Mouse (Mus musculus): ENCODE measurements around the gene Faah. TPM values are rescaled to one million over a fixed set of nuclear protein-coding genes. Genes with fewer than 3 reads are reported as not detected.

Faah gene
- polyA plus RNA-seq, 1 experiment from 2014 or later, result 7.0 TPM

GRCm38 (mm10) chr4:115935835-115936581 lies 81.7 kb downstream of the Faah start:
- no peak for ATAC-seq
- Histone ChIP-seq H3K4me2 (ENCODE audit: low read length) (no peak overlapping the region), H3K9me3 (replicated peaks; ENCODE audit: control insufficient read depth, low read length) (no peaks in the 10 kb centered on the region), H3K9ac (ENCODE audit: low read length) (no peak overlapping the region), H3K36me3 (ENCODE audit: control insufficient read depth, insufficient read depth, low read length) (no peaks in the 10 kb centered on the region), H3K4me3 (ENCODE audit: low read depth, low read length) (no peak overlapping the region), H3K27ac (ENCODE audit: low read depth, low read length) (no peak overlapping the region), H3K27me3 (replicated peaks; ENCODE audit: control insufficient read depth, insufficient read depth, low read length) (peaks cover 94% of the 10 kb centered on the region), H3K4me1 (ENCODE audit: control insufficient read depth, insufficient read depth, low read length) (no peaks in the 10 kb centered on the region)
- no peak for DNase-seq (ENCODE audit: low spot score)
- under 1% methylated on average over 36 of the region's 36 CpGs for WGBS

- ATAC-seq (no peak), DNase-seq (ENCODE audit: low spot score) (no peak)
- no peak overlapping the region for H3K4me3 ChIP-seq (ENCODE audit: low read depth, low read length)
- peaks cover 81% of the 10 kb centered on the region for H3K27me3 ChIP-seq (replicated peaks; ENCODE audit: control insufficient read depth, insufficient read depth, low read length)
- no peaks in the 10 kb centered on the region for H3K9me3 ChIP-seq (replicated peaks; ENCODE audit: control insufficient read depth, low read length)
- no peak overlapping the region for H3K4me2 ChIP-seq (ENCODE audit: low read length)
- no peaks in the 10 kb centered on the region for H3K4me1 ChIP-seq (ENCODE audit: control insufficient read depth, insufficient read depth, low read length)
- H3K9ac ChIP-seq (ENCODE audit: low read length), result no peak overlapping the region
- whole genome bisulfite sequencing, result 52% methylated on average over 13 of the region's 13 CpGs
- no peaks in the 10 kb centered on the region for H3K36me3 ChIP-seq (ENCODE audit: control insufficient read depth, insufficient read depth, low read length)
- H3K27ac ChIP-seq (ENCODE audit: low read depth, low read length), result no peak overlapping the region
These were observed 86.1 kb downstream of the Faah start for GRCm38 (mm10) chr4:115931556-115932088.

DNA sequence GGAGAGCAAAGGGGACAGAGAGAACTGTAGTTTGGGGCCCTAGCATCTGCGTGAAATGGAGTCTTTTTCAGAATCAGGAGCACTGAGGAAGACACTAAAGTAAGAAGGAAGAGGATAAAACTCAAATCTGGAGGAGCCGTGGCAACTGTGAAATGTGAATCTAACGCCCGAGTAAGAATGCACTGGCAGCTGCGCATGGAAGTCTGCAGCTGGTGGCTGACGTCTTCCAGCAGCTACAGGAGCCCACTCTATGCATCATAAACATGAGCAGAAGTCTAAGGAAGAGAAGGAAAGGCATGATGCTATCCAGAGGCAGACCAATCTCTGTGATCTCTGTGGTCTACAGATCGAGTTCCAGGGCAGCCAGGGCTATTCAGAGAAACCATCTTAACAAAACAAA lies 90.1 kb downstream of the Faah start:
- H3K4me1 ChIP-seq (ENCODE audit: control insufficient read depth, insufficient read depth, low read length), result no peaks in the 10 kb centered on the region
- no peak overlapping the region for H3K4me3 ChIP-seq (ENCODE audit: low read depth, low read length)
- H3K9me3 ChIP-seq (replicated peaks; ENCODE audit: control insufficient read depth, low read length), result no peaks in the 10 kb centered on the region
- WGBS, result 63% methylated on average over 7 of the region's 7 CpGs
- ATAC-seq (no peak), DNase-seq (ENCODE audit: low spot score) (no peak)
- H3K9ac ChIP-seq (ENCODE audit: low read length), result no peak overlapping the region
- no peak overlapping the region for H3K4me2 ChIP-seq (ENCODE audit: low read length)
- peaks cover 45% of the 10 kb centered on the region for H3K27me3 ChIP-seq (replicated peaks; ENCODE audit: control insufficient read depth, insufficient read depth, low read length)
- H3K27ac ChIP-seq (ENCODE audit: low read depth, low read length), result no peak overlapping the region
- no peaks in the 10 kb centered on the region for H3K36me3 ChIP-seq (ENCODE audit: control insufficient read depth, insufficient read depth, low read length)

DNA sequence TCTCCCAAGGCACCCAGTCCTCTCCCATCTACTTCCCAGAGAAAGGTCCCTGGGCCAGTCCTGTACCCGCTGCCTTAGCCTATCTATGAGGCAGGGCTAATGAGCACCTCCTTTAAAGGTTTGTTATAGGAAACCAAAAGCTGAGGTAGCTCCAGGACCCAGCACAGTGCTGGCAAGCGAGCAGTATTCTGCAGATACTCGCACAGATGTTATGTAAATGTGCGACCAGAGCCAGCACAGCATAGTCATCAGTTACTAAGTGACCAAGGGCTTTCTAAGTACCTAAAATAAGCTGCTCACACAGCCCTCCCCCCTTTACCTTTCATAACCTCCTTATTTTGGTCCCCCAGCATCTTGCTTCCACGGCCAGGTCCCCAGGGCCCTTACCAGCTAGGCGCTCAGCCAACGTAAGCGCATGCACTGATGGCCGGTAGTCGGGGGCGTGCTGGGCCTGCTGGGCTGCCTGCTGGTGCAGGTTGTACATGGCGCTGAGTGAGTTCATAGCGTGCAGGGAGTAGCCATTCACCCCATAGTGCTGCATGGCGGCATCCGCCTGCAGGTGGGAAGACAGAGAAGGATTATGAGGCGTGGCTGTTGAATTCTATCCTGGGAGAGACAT lies 94.4 kb downstream of the Faah start:
- Histone ChIP-seq H3K4me1 (ENCODE audit: control insufficient read depth, insufficient read depth, low read length) (no peaks in the 10 kb centered on the region), H3K4me2 (ENCODE audit: low read length) (no peak overlapping the region), H3K9ac (ENCODE audit: low read length) (no peak overlapping the region), H3K27ac (ENCODE audit: low read depth, low read length) (no peak overlapping the region), H3K36me3 (ENCODE audit: control insufficient read depth, insufficient read depth, low read length) (no peaks in the 10 kb centered on the region), H3K9me3 (replicated peaks; ENCODE audit: control insufficient read depth, low read length) (no peaks in the 10 kb centered on the region), H3K27me3 (replicated peaks; ENCODE audit: control insufficient read depth, insufficient read depth, low read length) (peaks cover 9% of the 10 kb centered on the region), H3K4me3 (ENCODE audit: low read depth, low read length) (no peak overlapping the region)
- no peak for ATAC-seq
- DNase-seq (ENCODE audit: low spot score), result no peak
- WGBS, result 67% methylated on average over 16 of the region's 16 CpGs

DNA sequence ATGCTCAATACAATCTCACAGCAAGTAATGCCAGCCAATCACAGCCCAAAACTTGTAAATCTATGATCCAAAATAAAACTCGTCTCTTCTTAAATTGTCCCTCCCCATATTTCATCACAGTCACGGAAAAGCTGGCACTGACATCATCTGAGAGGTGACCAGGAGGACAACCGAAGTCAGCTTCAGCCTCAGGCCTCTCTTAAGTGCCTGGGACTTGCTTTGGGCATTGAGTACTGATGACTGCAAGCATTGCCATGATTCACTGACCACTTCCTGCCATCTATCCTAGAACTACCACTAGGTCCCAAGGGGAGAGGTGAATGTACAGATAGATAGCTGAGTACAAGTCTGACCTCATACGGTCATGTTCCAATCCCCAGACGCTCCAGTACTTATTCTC lies 95.0 kb downstream of the Faah start:
- Histone ChIP-seq H3K4me3 (ENCODE audit: low read depth, low read length) (no peak overlapping the region), H3K27me3 (replicated peaks; ENCODE audit: control insufficient read depth, insufficient read depth, low read length) (peaks cover 12% of the 10 kb centered on the region), H3K4me2 (ENCODE audit: low read length) (no peak overlapping the region), H3K4me1 (ENCODE audit: control insufficient read depth, insufficient read depth, low read length) (no peaks in the 10 kb centered on the region), H3K9ac (ENCODE audit: low read length) (no peak overlapping the region), H3K27ac (ENCODE audit: low read depth, low read length) (no peak overlapping the region), H3K36me3 (ENCODE audit: control insufficient read depth, insufficient read depth, low read length) (no peaks in the 10 kb centered on the region), H3K9me3 (replicated peaks; ENCODE audit: control insufficient read depth, low read length) (no peaks in the 10 kb centered on the region)
- ATAC-seq (no peak), DNase-seq (ENCODE audit: low spot score) (no peak)
- WGBS, result 87% methylated on average over 5 of the region's 5 CpGs

DNA sequence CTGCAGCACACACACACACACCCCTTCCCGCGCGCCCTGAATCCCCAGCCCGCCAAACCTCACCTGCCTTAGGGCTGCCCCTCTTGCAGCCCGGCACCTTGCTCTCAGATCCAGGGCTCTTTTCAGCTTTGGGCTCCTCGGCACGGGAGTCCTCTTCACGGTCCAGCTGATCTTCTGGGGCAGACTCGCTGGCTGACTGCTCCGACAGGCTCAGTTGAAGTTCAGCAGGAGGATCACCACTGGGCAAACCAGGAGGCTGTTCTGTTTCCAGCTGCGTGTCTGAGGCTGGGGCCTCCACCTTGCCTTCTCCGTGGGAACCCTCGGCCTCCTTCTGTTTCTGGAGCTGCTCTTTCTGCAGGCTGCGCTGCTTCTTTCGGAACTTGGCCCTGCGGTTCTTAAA lies 97.8 kb downstream of the Faah start:
- Histone ChIP-seq H3K4me2 (ENCODE audit: low read length) (no peak overlapping the region), H3K27me3 (replicated peaks; ENCODE audit: control insufficient read depth, insufficient read depth, low read length) (peaks cover 11% of the 10 kb centered on the region), H3K27ac (ENCODE audit: low read depth, low read length) (no peak overlapping the region), H3K9ac (ENCODE audit: low read length) (no peak overlapping the region), H3K4me1 (ENCODE audit: control insufficient read depth, insufficient read depth, low read length) (no peaks in the 10 kb centered on the region), H3K9me3 (replicated peaks; ENCODE audit: control insufficient read depth, low read length) (no peaks in the 10 kb centered on the region), H3K4me3 (ENCODE audit: low read depth, low read length) (no peak overlapping the region), H3K36me3 (ENCODE audit: control insufficient read depth, insufficient read depth, low read length) (no peaks in the 10 kb centered on the region)
- 80% methylated on average over 16 of the region's 16 CpGs for WGBS
- no peak for ATAC-seq
- DNase-seq (ENCODE audit: low spot score), result no peak

Other genes with a start within 250 kb of the Faah start
- gene Tex38, start 236.9 kb downstream of the Faah start, polyA plus RNA-seq (2014; fragmentation: Nextera tagmentation; extraction: Ambion mirVana), result not detected in 2 replicates
- gene Atpaf1, start 233.1 kb downstream of the Faah start, polyA plus RNA-seq (2014; fragmentation: Nextera tagmentation; extraction: Ambion mirVana), result 30.1 and 36.2 TPM in 2 replicates
- gene Mob3c, start 189.8 kb downstream of the Faah start, polyA plus RNA-seq (2014; fragmentation: Nextera tagmentation; extraction: Ambion mirVana), result 3.1 and 3.9 TPM in 2 replicates
- 19.6 and 20.0 TPM in 2 replicates for gene Mknk1, start 178.7 kb downstream of the Faah start, polyA plus RNA-seq (2014; fragmentation: Nextera tagmentation; extraction: Ambion mirVana)
- 0.31 TPM in 1 of 2 replicates, not detected in the other for gene Kncn, start 133.5 kb downstream of the Faah start, polyA plus RNA-seq (2014; fragmentation: Nextera tagmentation; extraction: Ambion mirVana)
- not detected in 2 replicates for gene 6430628N08Rik, start 127.3 kb downstream of the Faah start, polyA plus RNA-seq (2014; fragmentation: Nextera tagmentation; extraction: Ambion mirVana)
- 0.05 TPM in 2 replicates for gene Dmbx1, start 78.0 kb downstream of the Faah start, polyA plus RNA-seq (2014; fragmentation: Nextera tagmentation; extraction: Ambion mirVana)
- gene Nsun4, start 36.0 kb upstream of the Faah start, polyA plus RNA-seq (2014; fragmentation: Nextera tagmentation; extraction: Ambion mirVana), result 14.2 and 15.3 TPM in 2 replicates
- 479 and 583 TPM in 2 replicates for gene Uqcrh, start 57.1 kb upstream of the Faah start, polyA plus RNA-seq (2014; fragmentation: Nextera tagmentation; extraction: Ambion mirVana)
- gene Lrrc41, start 57.3 kb upstream of the Faah start, polyA plus RNA-seq (2014; fragmentation: Nextera tagmentation; extraction: Ambion mirVana), result 67.9 and 74.0 TPM in 2 replicates
- 18.1 and 18.2 TPM in 2 replicates for gene Rad54l, start 105.8 kb upstream of the Faah start, polyA plus RNA-seq (2014; fragmentation: Nextera tagmentation; extraction: Ambion mirVana)
- gene Pomgnt1, start 105.9 kb upstream of the Faah start, polyA plus RNA-seq (2014; fragmentation: Nextera tagmentation; extraction: Ambion mirVana), result 54.8 and 56.0 TPM in 2 replicates
- 1.5 and 1.9 TPM in 2 replicates for gene Lurap1, start 133.4 kb upstream of the Faah start, polyA plus RNA-seq (2014; fragmentation: Nextera tagmentation; extraction: Ambion mirVana)
- gene Tspan1, start 149.7 kb upstream of the Faah start, polyA plus RNA-seq (2014; fragmentation: Nextera tagmentation; extraction: Ambion mirVana), result not detected in 2 replicates
- gene 1700042G07Rik, start 155.4 kb upstream of the Faah start, polyA plus RNA-seq (2014; fragmentation: Nextera tagmentation; extraction: Ambion mirVana), result not detected in 2 replicates
- not detected in 2 replicates for gene Gm49337, start 155.5 kb upstream of the Faah start, polyA plus RNA-seq (2014; fragmentation: Nextera tagmentation; extraction: Ambion mirVana)
- gene Pik3r3, start 203.7 kb upstream of the Faah start, polyA plus RNA-seq (2014; fragmentation: Nextera tagmentation; extraction: Ambion mirVana), result 71.4 and 93.5 TPM in 2 replicates